Mouse (Mus musculus) stomach, embryonic 16.5 days (tissue): ENCODE measurements at regions not wholly inside any gene's neighbourhood (a gene's known extent, or its start where the extent isn't known, plus 50 kb on each side); places are given as distances from the start of the nearest gene placed in this dataset.

Source experiments
- ATAC-seq: fragments of 200-750 bp; cut with Nextera tagmentation; 2 replicates; pipeline ENCODE4 v1.8.0; 2017; ENCODE audit warnings: moderate number of reproducible peaks, moderate TSS enrichment; ENCODE audit not compliant: insufficient read depth, low FRiP score
- H3K27ac ChIP-seq: fragments of 300-500 bp; sonication (generic); 2 replicates; pipeline ENCODE4 v1.5.1; 2014; ENCODE audit warnings: low read length
- H3K27me3 ChIP-seq: fragments of 300-500 bp; sonication (generic); 2 replicates; pipeline ENCODE4 v1.6.1; 2014; ENCODE audit warnings: low read length, control low read depth, mixed read lengths; ENCODE audit not compliant: control insufficient read depth, insufficient read depth
- H3K36me3 ChIP-seq: fragments of 300-500 bp; sonication (generic); 2 replicates; pipeline ENCODE4 v1.6.1; 2014; ENCODE audit warnings: low read length; ENCODE audit not compliant: control insufficient read depth, insufficient read depth
- H3K4me1 ChIP-seq: fragments of 300-500 bp; sonication (generic); 2 replicates; pipeline ENCODE4 v1.6.1; 2014; ENCODE audit warnings: low read length, control low read depth, mixed read lengths; ENCODE audit not compliant: control insufficient read depth, insufficient read depth
- H3K4me2 ChIP-seq: fragments of 300-500 bp; sonication (generic); 2 replicates; pipeline ENCODE4 v1.6.1; 2014; ENCODE audit warnings: low read depth, low read length, mixed read lengths
- H3K4me3 ChIP-seq: fragments of 300-500 bp; sonication (generic); replicated peaks from 2 replicates; pipeline ENCODE4 v1.5.1; 2014; ENCODE audit warnings: mild to moderate bottlenecking, low read length
- H3K9ac ChIP-seq: fragments of 300-500 bp; sonication (generic); 2 replicates; pipeline ENCODE4 v1.6.1; 2014; ENCODE audit warnings: low read length
- H3K9me3 ChIP-seq: fragments of 300-500 bp; sonication (generic); replicated peaks from 2 replicates; pipeline ENCODE4 v1.6.1; 2016; ENCODE audit warnings: low read length, control low read depth; ENCODE audit not compliant: control insufficient read depth
- WGBS: fragments of 180-500 bp; shearing (Covaris S2); extraction: QIAGEN DNeasy Blood & Tissue Kit; methylation state at CpG from one replicate; pipeline ENCODE4 v1.1.7; 2014; 5-methylcytosine and 5-hydroxymethylcytosine counted together

GRCm38 (mm10) chr1:194565574-194565973, 52.4 kb upstream of the Plxna2 start:
- H3K4me2 ChIP-seq, result no peak overlapping the region
- no peak overlapping the region for H3K4me3 ChIP-seq
- H3K36me3 ChIP-seq, result no peaks in the 10 kb centered on the region
- no peak for ATAC-seq
- H3K27me3 ChIP-seq, result no peaks in the 10 kb centered on the region
- WGBS, result 82% methylated on average over 1 of the region's 1 CpGs
- no peaks in the 10 kb centered on the region for H3K9me3 ChIP-seq
- H3K4me1 ChIP-seq, result no peaks in the 10 kb centered on the region
- no peak overlapping the region for H3K9ac ChIP-seq
- H3K27ac ChIP-seq, result no peak overlapping the region

GRCm38 (mm10) chr1:194563946-194564345, 54.1 kb upstream of the Plxna2 start:
- Histone ChIP-seq H3K36me3 (no peaks in the 10 kb centered on the region), H3K27ac (no peak overlapping the region), H3K4me1 (no peaks in the 10 kb centered on the region), H3K4me3 (no peak overlapping the region), H3K9ac (no peak overlapping the region), H3K9me3 (no peaks in the 10 kb centered on the region), H3K4me2 (no peak overlapping the region), H3K27me3 (no peaks in the 10 kb centered on the region)
- WGBS, result 59% methylated on average over 2 of the region's 2 CpGs
- no peak for ATAC-seq

- H3K4me1 ChIP-seq, result no peaks in the 10 kb centered on the region
- H3K9me3 ChIP-seq, result no peaks in the 10 kb centered on the region
- ATAC-seq, result no peak
- no peak overlapping the region for H3K9ac ChIP-seq
- no peak overlapping the region for H3K27ac ChIP-seq
- no peaks in the 10 kb centered on the region for H3K36me3 ChIP-seq
- no peak overlapping the region for H3K4me2 ChIP-seq
- WGBS, result 79% methylated on average over 1 of the region's 1 CpGs
- no peaks in the 10 kb centered on the region for H3K27me3 ChIP-seq
- H3K4me3 ChIP-seq, result no peak overlapping the region
These were observed 56.9 kb upstream of the Plxna2 start for GRCm38 (mm10) chr1:194561098-194561497.

- no peaks in the 10 kb centered on the region for H3K9me3 ChIP-seq
- H3K27me3 ChIP-seq, result no peaks in the 10 kb centered on the region
- no peaks in the 10 kb centered on the region for H3K36me3 ChIP-seq
- no peak overlapping the region for H3K9ac ChIP-seq
- no peak overlapping the region for H3K4me3 ChIP-seq
- no peaks in the 10 kb centered on the region for H3K4me1 ChIP-seq
- H3K27ac ChIP-seq, result no peak overlapping the region
- ATAC-seq, result no peak
- H3K4me2 ChIP-seq, result no peak overlapping the region
These were observed 69.4 kb upstream of the Plxna2 start for GRCm38 (mm10) chr1:194548661-194549060.

GRCm38 (mm10) chr1:194548243-194548642, 69.8 kb upstream of the Plxna2 start:
- no peak for ATAC-seq
- Histone ChIP-seq H3K9ac (no peak overlapping the region), H3K4me1 (no peaks in the 10 kb centered on the region), H3K4me2 (no peak overlapping the region), H3K36me3 (no peaks in the 10 kb centered on the region), H3K27ac (no peak overlapping the region), H3K4me3 (no peak overlapping the region), H3K9me3 (no peaks in the 10 kb centered on the region), H3K27me3 (no peaks in the 10 kb centered on the region)
- WGBS, result 85% methylated on average over 1 of the region's 1 CpGs

- H3K9me3 ChIP-seq, result no peaks in the 10 kb centered on the region
- no peak overlapping the region for H3K4me3 ChIP-seq
- H3K27me3 ChIP-seq, result no peaks in the 10 kb centered on the region
- WGBS, result 88% methylated on average over 2 of the region's 2 CpGs
- no peak overlapping the region for H3K9ac ChIP-seq
- ATAC-seq, result no peak
- H3K4me2 ChIP-seq, result no peak overlapping the region
- H3K36me3 ChIP-seq, result no peaks in the 10 kb centered on the region
- H3K27ac ChIP-seq, result no peak overlapping the region
- no peaks in the 10 kb centered on the region for H3K4me1 ChIP-seq
These were observed 77.1 kb upstream of the Plxna2 start for GRCm38 (mm10) chr1:194540923-194541322.

- Histone ChIP-seq H3K4me1 (peaks cover 3% of the 10 kb centered on the region; the same call in 1 of the 2 replicates), H3K9ac (no peak overlapping the region), H3K4me2 (no peak overlapping the region), H3K27ac (no peak overlapping the region), H3K9me3 (no peaks in the 10 kb centered on the region), H3K36me3 (no peaks in the 10 kb centered on the region), H3K4me3 (no peak overlapping the region), H3K27me3 (no peaks in the 10 kb centered on the region)
- ATAC-seq, result peak; percentile 33; the same call in 1 of the 2 replicates
- 41% methylated on average over 2 of the region's 2 CpGs for WGBS
These were observed 90.5 kb upstream of the Plxna2 start for GRCm38 (mm10) chr1:194527342-194528165.

- ATAC-seq, result no peak
- H3K4me1 ChIP-seq, result peaks cover 5% of the 10 kb centered on the region; the same call in 1 of the 2 replicates
- no peaks in the 10 kb centered on the region for H3K9me3 ChIP-seq
- no peak overlapping the region for H3K27ac ChIP-seq
- no peak overlapping the region for H3K4me2 ChIP-seq
- H3K36me3 ChIP-seq, result no peaks in the 10 kb centered on the region
- 95% methylated on average over 2 of the region's 2 CpGs for WGBS
- H3K27me3 ChIP-seq, result no peaks in the 10 kb centered on the region
- no peak overlapping the region for H3K9ac ChIP-seq
- no peak overlapping the region for H3K4me3 ChIP-seq
These were observed 93.0 kb upstream of the Plxna2 start for GRCm38 (mm10) chr1:194524976-194525375.

- H3K36me3 ChIP-seq, result no peaks in the 10 kb centered on the region
- ATAC-seq, result no peak
- no peak overlapping the region for H3K27ac ChIP-seq
- H3K4me2 ChIP-seq, result no peak overlapping the region
- 26% methylated on average over 2 of the region's 2 CpGs for WGBS
- no peaks in the 10 kb centered on the region for H3K9me3 ChIP-seq
- no peak overlapping the region for H3K9ac ChIP-seq
- no peaks in the 10 kb centered on the region for H3K27me3 ChIP-seq
- no peak overlapping the region for H3K4me3 ChIP-seq
- peaks cover 5% of the 10 kb centered on the region; the same call in 1 of the 2 replicates for H3K4me1 ChIP-seq
These were observed 96.8 kb upstream of the Plxna2 start for GRCm38 (mm10) chr1:194521216-194521615.
